Mouse (Mus musculus) limb, embryonic 13.5 days (tissue): ENCODE measurements around the gene Rpl27. TPM values are rescaled to one million over a fixed set of nuclear protein-coding genes. Genes with fewer than 3 reads are reported as not detected.
"Not testable (repeated sequence)": the region's sequence is repeated elsewhere in the genome, so short reads cannot be mapped to it uniquely, and the experiment has no call there.

ENCODE experiments used
- ATAC-seq: fragments of 200-750 bp; cut with Nextera tagmentation; 2 replicates; pipeline ENCODE4 v1.8.0; 2017; ENCODE audit warnings: low read depth, moderate number of reproducible peaks, moderate TSS enrichment; ENCODE audit not compliant: low FRiP score
- H3K27ac ChIP-seq: fragments of 300-500 bp; sonication (generic); 2 replicates; pipeline ENCODE4 v1.5.1; 2015; ENCODE audit warnings: inconsistent platforms, mild to moderate bottlenecking, moderate library complexity
- H3K27me3 ChIP-seq: fragments of 300-500 bp; sonication (generic); 2 replicates; pipeline ENCODE4 v1.6.1; 2015; ENCODE audit warnings: mild to moderate bottlenecking, inconsistent platforms
- H3K36me3 ChIP-seq: fragments of 300-500 bp; sonication (generic); 2 replicates; pipeline ENCODE4 v1.6.1; 2015; ENCODE audit warnings: inconsistent platforms, mild to moderate bottlenecking, moderate library complexity
- H3K4me1 ChIP-seq: fragments of 300-500 bp; sonication (generic); 2 replicates; pipeline ENCODE4 v1.6.1; 2015; ENCODE audit warnings: inconsistent platforms
- H3K4me2 ChIP-seq: fragments of 300-500 bp; sonication (generic); replicated peaks from 2 replicates; pipeline ENCODE4 v1.6.1; 2015; ENCODE audit warnings: inconsistent platforms, mild to moderate bottlenecking, moderate library complexity
- H3K4me3 ChIP-seq: fragments of 300-500 bp; sonication (generic); 2 replicates; pipeline ENCODE4 v1.5.1; 2015; ENCODE audit warnings: moderate library complexity, mild to moderate bottlenecking, inconsistent platforms
- H3K9ac ChIP-seq: fragments of 300-500 bp; sonication (generic); 2 replicates; pipeline ENCODE4 v1.6.1; 2015; ENCODE audit warnings: mild to moderate bottlenecking, inconsistent platforms
- H3K9me3 ChIP-seq: fragments of 300-500 bp; sonication (generic); 2 replicates; pipeline ENCODE4 v1.6.1; 2016; ENCODE audit warnings: inconsistent platforms
- WGBS: fragments of 180-500 bp; shearing (Covaris S2); methylation state at CpG from one replicate; pipeline ENCODE4 v1.1.7; 2015; 5-methylcytosine and 5-hydroxymethylcytosine counted together
- polyA plus RNA-seq: library from polyadenylated mRNA; unstranded; fragments of >200 nt; fragmentation: Nextera tagmentation; extraction: Ambion mirVana; gene quantifications from 2 replicates; pipeline ENCODE4 v1.2.1, GENCODE M21; 2015

The Rpl27 gene
- polyA plus RNA-seq, 1 experiment from 2014 or later: 328 TPM

GRCm38 (mm10) chr11:101462583-101463440, 20.7 kb downstream of the Rpl27 start:
- Histone ChIP-seq H3K9me3 (no peaks in the 10 kb centered on the region), H3K27me3 (no peaks in the 10 kb centered on the region), H3K36me3 (peaks cover 49% of the 10 kb centered on the region), H3K4me3 (no peak overlapping the region), H3K4me2 (no peak overlapping the region), H3K4me1 (peaks cover 35% of the 10 kb centered on the region), H3K27ac (no peak overlapping the region), H3K9ac (no peak overlapping the region)
- ATAC-seq: no peak
- WGBS: 38% methylated on average over 13 of the region's 13 CpGs

DNA sequence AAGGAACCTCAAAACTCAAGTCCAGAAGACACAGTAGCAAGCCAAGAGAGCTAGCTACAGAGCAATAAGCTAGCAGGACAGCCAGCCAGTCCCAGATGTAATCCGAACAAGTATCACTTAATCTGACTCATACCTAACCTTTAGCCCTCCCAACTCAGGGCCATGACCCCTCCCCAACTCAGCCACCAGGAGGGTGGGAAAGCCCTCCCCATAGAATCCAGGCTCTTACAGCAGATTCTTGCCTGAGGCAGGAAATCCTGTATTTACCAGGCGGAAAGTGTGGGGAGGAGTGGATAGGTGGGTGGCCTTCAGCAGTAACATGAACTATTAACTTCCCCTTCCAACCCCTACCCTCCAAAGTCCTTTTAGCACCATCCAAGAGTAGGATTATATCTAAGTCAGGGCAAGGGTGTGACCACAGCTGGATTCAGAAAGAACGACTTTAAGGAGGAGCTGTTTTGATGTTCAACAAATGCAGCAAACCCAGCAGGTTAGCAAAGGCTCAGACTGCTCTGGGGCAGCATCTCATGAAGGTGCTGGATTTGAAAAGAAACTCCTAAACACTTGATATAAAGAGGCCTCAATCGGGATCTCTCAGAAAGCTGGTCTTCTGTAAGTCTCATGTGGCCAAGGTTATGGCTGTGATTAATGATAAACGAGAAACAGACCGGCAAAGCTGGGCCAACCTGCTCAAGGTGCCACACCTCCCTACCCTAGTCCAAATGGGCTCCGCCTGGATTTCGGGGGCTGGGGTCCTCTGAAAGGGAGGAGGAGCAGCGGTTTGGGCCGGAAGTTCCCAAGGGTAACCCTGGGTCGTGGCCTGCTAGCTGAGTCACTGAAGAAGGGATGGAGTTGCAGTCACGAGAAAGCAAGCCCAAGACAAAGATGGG, 22.4 kb downstream of the Rpl27 start, which contains the start of gene Rnd2:
Gene Rnd2, plus strand, starts transcription at position 789 of the 890 bp plus-strand sequence.
- Histone ChIP-seq H3K4me2 (peak within 1 kb of the TSS; percentile 85), H3K9me3 (no peaks in the 10 kb centered on the region), H3K4me1 (peaks cover 44% of the 10 kb centered on the region), H3K27me3 (no peaks in the 10 kb centered on the region), H3K9ac (peak within 1 kb of the TSS; percentile 66), H3K36me3 (peaks cover 34% of the 10 kb centered on the region), H3K27ac (peak within 1 kb of the TSS; percentile 73; the same call in 1 of the 2 replicates), H3K4me3 (peak within 1 kb of the TSS; percentile 85)
- ATAC-seq: no peak
- WGBS: 6% methylated on average over 12 of the region's 12 CpGs

DNA sequence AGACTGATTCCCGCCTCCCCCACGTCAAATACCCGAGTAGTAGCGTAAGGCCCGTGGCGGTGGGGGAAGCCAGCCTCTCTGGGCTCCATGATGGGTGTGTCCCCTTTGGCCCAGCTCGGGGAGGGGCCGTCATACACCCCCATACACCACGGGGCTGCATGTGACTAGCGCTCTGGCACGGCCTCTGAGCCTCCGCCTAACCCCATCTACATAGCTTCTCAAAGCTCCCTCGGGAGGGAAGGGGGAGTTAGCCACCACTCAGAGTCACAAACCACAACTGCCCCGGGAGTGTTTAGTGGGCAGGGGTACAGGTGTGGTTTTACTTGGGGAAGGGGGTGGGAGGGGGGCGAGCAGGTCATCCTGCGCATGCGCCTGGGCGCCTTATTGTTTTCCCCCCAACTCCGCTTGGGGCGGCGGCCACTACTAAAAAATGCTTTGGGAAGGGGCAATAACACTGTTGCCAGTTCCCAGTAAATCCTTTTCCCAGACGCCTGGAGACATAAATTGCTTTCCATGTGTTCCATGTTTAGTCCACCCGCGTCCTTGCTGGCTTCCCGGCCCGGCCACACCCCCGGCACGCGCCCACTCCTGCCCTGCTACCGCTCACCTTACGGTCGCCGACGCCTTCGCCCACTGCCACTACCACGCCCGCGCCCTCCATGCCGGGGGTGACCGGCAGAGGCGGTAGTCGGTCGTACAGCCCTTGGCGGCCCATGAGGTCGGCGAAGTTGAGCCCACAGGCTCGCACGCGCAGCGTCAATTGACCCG, 23.2 kb downstream of the Rpl27 start:
- H3K4me3 ChIP-seq: peak overlapping the region; percentile 85
- H3K4me2 ChIP-seq: peak overlapping the region; percentile 85
- H3K4me1 ChIP-seq: peaks cover 44% of the 10 kb centered on the region
- peaks cover 26% of the 10 kb centered on the region for H3K36me3 ChIP-seq
- no peaks in the 10 kb centered on the region for H3K9me3 ChIP-seq
- ATAC-seq: peak; percentile 34
- H3K27me3 ChIP-seq: peaks cover 3% of the 10 kb centered on the region; the same call in 1 of the 2 replicates
- peak overlapping the region; percentile 73; the same call in 1 of the 2 replicates for H3K27ac ChIP-seq
- under 1% methylated on average over 51 of the region's 51 CpGs for WGBS
- H3K9ac ChIP-seq: peak overlapping the region; percentile 66

DNA sequence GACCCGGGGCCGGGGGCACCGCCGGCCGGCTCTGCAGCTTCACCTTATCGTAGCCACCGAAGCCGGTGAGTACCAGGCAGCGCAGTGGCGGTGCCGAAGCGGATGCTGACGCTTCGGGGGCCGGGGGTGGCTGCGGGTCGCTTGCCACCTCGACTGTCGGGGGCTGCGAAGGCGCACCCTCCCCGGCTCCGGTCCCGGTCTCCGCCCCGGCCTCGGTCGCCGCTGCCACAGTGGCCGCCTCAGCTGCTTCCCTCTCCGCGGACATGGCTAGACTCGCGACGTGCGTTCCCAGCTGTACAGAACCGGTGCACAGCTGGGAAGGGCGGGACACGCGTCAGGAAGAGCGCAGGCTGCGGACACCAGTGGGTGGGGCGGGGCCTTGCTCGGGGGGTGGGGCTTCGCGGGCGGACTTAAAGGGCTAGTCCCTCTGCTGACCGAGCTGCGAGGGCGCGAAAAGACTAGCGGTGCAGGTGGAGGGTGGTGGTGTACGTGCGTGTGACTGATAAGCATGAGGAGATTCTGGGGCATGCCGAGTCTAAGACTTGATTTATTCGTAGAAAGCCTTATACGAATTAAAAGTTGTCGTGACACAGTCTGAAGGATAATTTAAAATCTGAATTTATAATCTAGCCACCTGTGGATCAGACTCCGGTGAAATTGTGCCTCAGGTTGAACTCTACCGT, 23.9 kb downstream of the Rpl27 start, which contains the start of gene Vat1:
Gene Vat1, minus strand, starts transcription at position 362 of the 683 bp plus-strand sequence.
- Histone ChIP-seq H3K27me3 (peaks cover 3% of the 10 kb centered on the region; the same call in 1 of the 2 replicates), H3K27ac (peak within 1 kb of the TSS; percentile 73; the same call in 1 of the 2 replicates), H3K4me1 (peaks cover 44% of the 10 kb centered on the region), H3K36me3 (peaks cover 20% of the 10 kb centered on the region), H3K4me3 (peak within 1 kb of the TSS; percentile 85), H3K4me2 (peak within 1 kb of the TSS; percentile 93), H3K9me3 (no peaks in the 10 kb centered on the region), H3K9ac (peak within 1 kb of the TSS; percentile 66)
- ATAC-seq: peak; percentile 55
- WGBS: 1% methylated on average over 60 of the region's 60 CpGs

- not testable (repeated sequence) for H3K9ac ChIP-seq, H3K9me3 ChIP-seq, H3K27ac ChIP-seq, H3K27me3 ChIP-seq, ATAC-seq
- H3K4me1 ChIP-seq: peaks cover 44% of the 10 kb centered on the region
- 54% methylated on average over 5 of the region's 5 CpGs for WGBS
- H3K4me3 ChIP-seq: peak overlapping the region; percentile 85
- peak overlapping the region; percentile 85 for H3K4me2 ChIP-seq
- peaks cover 16% of the 10 kb centered on the region for H3K36me3 ChIP-seq
Measured at GRCm38 (mm10) chr11:101466552-101466950, 24.5 kb downstream of the Rpl27 start.

DNA sequence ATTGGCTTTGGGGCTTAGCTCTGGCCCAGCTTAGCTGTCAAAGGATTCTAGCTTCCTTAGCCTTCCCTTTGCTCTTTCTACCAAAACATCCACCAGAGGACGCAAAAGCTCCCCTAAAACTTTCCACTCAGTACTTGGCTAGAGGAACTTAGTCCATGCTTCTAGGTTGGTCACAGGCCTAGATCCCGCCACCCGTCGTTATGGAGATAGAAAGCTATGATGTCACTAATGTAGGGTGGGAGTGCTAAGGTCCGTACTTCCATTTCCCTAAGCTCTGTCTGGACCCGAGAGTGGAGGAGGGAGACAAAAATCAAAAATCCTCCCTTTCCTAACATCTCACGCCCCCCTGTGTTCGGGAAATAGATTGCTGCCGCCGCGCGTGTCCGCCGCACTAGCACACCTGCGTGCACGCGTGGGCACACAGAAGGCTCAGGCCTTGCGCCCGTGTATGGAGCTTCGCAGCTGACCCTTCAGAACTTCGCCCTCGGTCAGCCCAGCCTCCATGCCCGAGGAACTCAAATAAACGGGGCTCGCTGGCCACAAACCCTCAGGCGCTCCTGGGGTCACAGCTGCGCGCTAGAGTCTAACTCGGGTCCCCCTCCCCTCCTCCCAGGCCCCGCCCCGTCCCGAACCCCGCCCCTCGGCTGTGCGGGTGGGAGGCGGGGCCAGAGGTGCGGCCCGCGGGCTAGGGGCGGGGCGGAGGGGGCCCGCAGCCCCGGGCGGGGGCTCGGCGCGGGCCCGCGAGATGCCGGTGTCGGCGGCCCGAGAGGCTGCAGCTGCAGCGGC, 25.6 kb downstream of the Rpl27 start:
- under 1% methylated on average over 50 of the region's 54 CpGs for WGBS
- peak; percentile 74; the same call in 1 of the 2 replicates for ATAC-seq
- Histone ChIP-seq H3K36me3 (peaks cover 5% of the 10 kb centered on the region; the same call in 1 of the 2 replicates), H3K4me2 (peak overlapping the region; percentile 93), H3K4me3 (peak overlapping the region; percentile 73), H3K27me3 (peaks cover 3% of the 10 kb centered on the region; the same call in 1 of the 2 replicates), H3K9ac (peak overlapping the region; percentile 77), H3K27ac (no peak overlapping the region), H3K4me1 (peaks cover 39% of the 10 kb centered on the region), H3K9me3 (no peaks in the 10 kb centered on the region)

DNA sequence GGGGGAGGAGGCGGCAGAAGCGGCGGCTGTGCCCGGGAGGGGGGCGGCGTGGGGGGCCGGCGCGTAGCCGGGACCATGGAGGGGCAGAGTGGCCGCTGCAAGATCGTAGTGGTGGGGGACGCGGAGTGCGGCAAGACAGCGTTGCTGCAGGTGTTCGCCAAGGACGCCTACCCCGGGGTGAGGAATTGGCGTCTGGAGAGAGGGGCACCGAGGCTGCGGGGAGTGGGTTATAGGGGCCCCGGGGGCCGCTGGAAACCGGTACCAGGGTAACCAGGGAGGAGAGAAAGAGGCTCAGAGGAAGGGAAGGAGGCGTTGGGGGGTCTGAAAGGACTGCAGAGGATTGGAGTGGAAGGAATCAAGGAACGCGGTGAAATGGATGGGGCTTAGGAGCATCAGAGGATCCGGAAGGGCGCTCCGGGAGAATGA, 26.2 kb downstream of the Rpl27 start:
- no peaks in the 10 kb centered on the region; the same call in 1 of the 2 replicates for H3K36me3 ChIP-seq
- peaks cover 3% of the 10 kb centered on the region; the same call in 1 of the 2 replicates for H3K27me3 ChIP-seq
- peak overlapping the region; percentile 77 for H3K9ac ChIP-seq
- no peaks in the 10 kb centered on the region for H3K9me3 ChIP-seq
- no peak overlapping the region for H3K27ac ChIP-seq
- 1% methylated on average over 29 of the region's 31 CpGs for WGBS
- peak overlapping the region; percentile 73 for H3K4me3 ChIP-seq
- peaks cover 33% of the 10 kb centered on the region for H3K4me1 ChIP-seq
- peak; percentile 14; the same call in 1 of the 2 replicates for ATAC-seq
- H3K4me2 ChIP-seq: peak overlapping the region; percentile 93

GRCm38 (mm10) chr11:101468731-101469130, 26.6 kb downstream of the Rpl27 start:
- no peak for ATAC-seq
- peaks cover 29% of the 10 kb centered on the region for H3K4me1 ChIP-seq
- peak overlapping the region; percentile 73 for H3K4me3 ChIP-seq
- H3K9me3 ChIP-seq: no peaks in the 10 kb centered on the region
- 5% methylated on average over 13 of the region's 13 CpGs for WGBS
- peak overlapping the region; percentile 93 for H3K4me2 ChIP-seq
- peak overlapping the region; percentile 77 for H3K9ac ChIP-seq
- H3K27ac ChIP-seq: no peak overlapping the region
- H3K27me3 ChIP-seq: peaks cover 3% of the 10 kb centered on the region; the same call in 1 of the 2 replicates
- H3K36me3 ChIP-seq: no peaks in the 10 kb centered on the region; the same call in 1 of the 2 replicates

- 59% methylated on average over 4 of the region's 4 CpGs for WGBS
- Histone ChIP-seq H3K9me3 (no peaks in the 10 kb centered on the region), H3K4me3 (peak overlapping the region; percentile 73), H3K27ac (no peak overlapping the region), H3K36me3 (no peaks in the 10 kb centered on the region; the same call in 1 of the 2 replicates), H3K27me3 (peaks cover 3% of the 10 kb centered on the region; the same call in 1 of the 2 replicates), H3K4me2 (peak overlapping the region; percentile 93), H3K9ac (peak overlapping the region; percentile 77; the same call in 1 of the 2 replicates), H3K4me1 (peaks cover 24% of the 10 kb centered on the region)
- no peak for ATAC-seq
Measured at GRCm38 (mm10) chr11:101469155-101469554, 27.1 kb downstream of the Rpl27 start.

GRCm38 (mm10) chr11:101470206-101470605, 28.1 kb downstream of the Rpl27 start:
- no peak overlapping the region for H3K4me3 ChIP-seq
- H3K27me3 ChIP-seq: peaks cover 3% of the 10 kb centered on the region; the same call in 1 of the 2 replicates
- no peak overlapping the region for H3K4me2 ChIP-seq
- ATAC-seq: no peak
- 75% methylated on average over 7 of the region's 7 CpGs for WGBS
- H3K27ac ChIP-seq: no peak overlapping the region
- no peaks in the 10 kb centered on the region for H3K9me3 ChIP-seq
- H3K9ac ChIP-seq: no peak overlapping the region
- H3K4me1 ChIP-seq: peaks cover 17% of the 10 kb centered on the region
- no peaks in the 10 kb centered on the region; the same call in 1 of the 2 replicates for H3K36me3 ChIP-seq
